Mouse (Mus musculus) regulatory T cell (primary cell): ENCODE measurements at regions not wholly inside any gene's neighbourhood (a gene's known extent, or its start where the extent isn't known, plus 50 kb on each side); places are given as distances from the start of the nearest gene placed in this dataset.
"Not testable (repeated sequence)": the region's sequence is repeated elsewhere in the genome, so short reads cannot be mapped to it uniquely, and the experiment has no call there.

Experiments
- in situ Hi-C: fragments of 300-600 bp; cut with MboI, MseI; formaldehyde crosslinking; loops from one replicate; pipeline ENCODE4 v1.15.1; 2025; ENCODE audit warnings: high pct_unique_total_duplicates

GRCm38 (mm10) chr5:4248422-4248821 lies 56.3 kb downstream of the Mterf1b start:
- in situ Hi-C loops, result no loop called here

- in situ Hi-C loops, result not testable (repeated sequence)
Observed at GRCm38 (mm10) chr5:4254280-4254679, 62.1 kb downstream of the Mterf1b start.

- in situ Hi-C loops, result no loop called here
Observed at GRCm38 (mm10) chr5:4257048-4257750, 65.0 kb downstream of the Mterf1b start.

- in situ Hi-C loops, result no loop called here
Observed at GRCm38 (mm10) chr5:4259260-4259659, 67.1 kb downstream of the Mterf1b start.

- in situ Hi-C loops, result no loop called here
Observed at GRCm38 (mm10) chr5:4262666-4263065, 70.5 kb downstream of the Mterf1b start.

GRCm38 (mm10) chr5:4263560-4264160 lies 71.5 kb downstream of the Mterf1b start:
- in situ Hi-C loops, result no loop called here

GRCm38 (mm10) chr5:4267717-4268116 lies 75.5 kb downstream of the Mterf1b start:
- in situ Hi-C loops, result no loop called here

- in situ Hi-C loops, result no loop called here
Observed at GRCm38 (mm10) chr5:4273001-4273400, 80.8 kb downstream of the Mterf1b start.

- in situ Hi-C loops, result no loop called here
Observed at GRCm38 (mm10) chr5:4303616-4304015, 111.4 kb downstream of the Mterf1b start.

GRCm38 (mm10) chr5:4304201-4304600 lies 112.0 kb downstream of the Mterf1b start:
- in situ Hi-C loops, result no loop called here

GRCm38 (mm10) chr5:4308514-4308913 lies 116.3 kb downstream of the Mterf1b start:
- in situ Hi-C loops, result no loop called here

- in situ Hi-C loops, result no loop called here
Observed at GRCm38 (mm10) chr5:4311169-4311568, 119.0 kb downstream of the Mterf1b start.

GRCm38 (mm10) chr5:4311599-4311998 lies 119.4 kb downstream of the Mterf1b start:
- in situ Hi-C loops, result no loop called here

- in situ Hi-C loops, result no loop called here
Observed at GRCm38 (mm10) chr5:4312675-4313074, 120.5 kb downstream of the Mterf1b start.

- in situ Hi-C loops, result no loop called here
Observed at GRCm38 (mm10) chr5:4322634-4323386, 130.6 kb downstream of the Mterf1b start.

GRCm38 (mm10) chr5:4323387-4323704 lies 131.2 kb downstream of the Mterf1b start:
- in situ Hi-C loops, result no loop called here

- in situ Hi-C loops, result no loop called here
Observed at GRCm38 (mm10) chr5:4325813-4326212, 133.6 kb downstream of the Mterf1b start.

GRCm38 (mm10) chr5:4326309-4327014 lies 134.3 kb downstream of the Mterf1b start:
- in situ Hi-C loops, result no loop called here

GRCm38 (mm10) chr5:4335683-4336082 lies 143.5 kb downstream of the Mterf1b start:
- in situ Hi-C loops, result no loop called here

- in situ Hi-C loops, result no loop called here
Observed at GRCm38 (mm10) chr5:4341956-4342355, 149.8 kb downstream of the Mterf1b start.

GRCm38 (mm10) chr5:4344458-4344857 lies 152.3 kb downstream of the Mterf1b start:
- in situ Hi-C loops, result no loop called here

GRCm38 (mm10) chr5:4348334-4348733 lies 156.2 kb downstream of the Mterf1b start:
- in situ Hi-C loops, result no loop called here
